Mouse (Mus musculus) T-helper 1 cell (primary cell): ENCODE measurements around the gene Lin7b.

Experiments used
- in situ Hi-C: fragments of 300-600 bp; cut with MboI, MseI; formaldehyde crosslinking; loops from one replicate; pipeline ENCODE4 v1.15.1; 2025; ENCODE audit warnings: high pct_unique_total_duplicates

Lin7b gene

GRCm38 (mm10) chr7:45355318-45356020 is 14.9 kb downstream of the Lin7b start:
- in situ Hi-C loops = no loop called here

GRCm38 (mm10) chr7:45353041-45353440 is 17.3 kb downstream of the Lin7b start:
- in situ Hi-C loops = no loop called here

GRCm38 (mm10) chr7:45346905-45347304 is 23.5 kb downstream of the Lin7b start:
- in situ Hi-C loops = no loop called here

GRCm38 (mm10) chr7:45343543-45343942 is 26.8 kb downstream of the Lin7b start:
- in situ Hi-C loops = no loop called here

GRCm38 (mm10) chr7:45342081-45342480 is 28.3 kb downstream of the Lin7b start:
- in situ Hi-C loops = no loop called here

- in situ Hi-C loops = no loop called here
These were observed 29.1 kb downstream of the Lin7b start for GRCm38 (mm10) chr7:45341303-45341702.

- in situ Hi-C loops = no loop called here
These were observed 29.7 kb downstream of the Lin7b start for GRCm38 (mm10) chr7:45340669-45341068.

GRCm38 (mm10) chr7:45340066-45340442 is 30.3 kb downstream of the Lin7b start:
- in situ Hi-C loops = no loop called here

- in situ Hi-C loops = no loop called here
These were observed 30.8 kb downstream of the Lin7b start for GRCm38 (mm10) chr7:45339410-45340065.

- in situ Hi-C loops = no loop called here
These were observed 32.0 kb downstream of the Lin7b start for GRCm38 (mm10) chr7:45338161-45338911.

- in situ Hi-C loops = no loop called here
These were observed 32.9 kb downstream of the Lin7b start for GRCm38 (mm10) chr7:45337469-45337868.

GRCm38 (mm10) chr7:45336319-45336718 is 34.1 kb downstream of the Lin7b start:
- in situ Hi-C loops = no loop called here

GRCm38 (mm10) chr7:45335056-45335455 is 35.3 kb downstream of the Lin7b start, which contains the start of gene Hrc:
TSS of gene Hrc (plus strand) at chr7:45335290.
- in situ Hi-C loops = no loop called here

- in situ Hi-C loops = no loop called here
These were observed 35.8 kb downstream of the Lin7b start for GRCm38 (mm10) chr7:45334605-45335004.

- in situ Hi-C loops = no loop called here
These were observed 36.9 kb downstream of the Lin7b start, which contains the start of gene Trpm4 for GRCm38 (mm10) chr7:45333431-45333982. TSS of gene Trpm4 (minus strand) at chr7:45333780.

- in situ Hi-C loops = no loop called here
These were observed 37.5 kb downstream of the Lin7b start for GRCm38 (mm10) chr7:45332685-45333425.

GRCm38 (mm10) chr7:45331502-45331901 is 38.9 kb downstream of the Lin7b start:
- in situ Hi-C loops = no loop called here

- in situ Hi-C loops = no loop called here
These were observed 41.4 kb downstream of the Lin7b start for GRCm38 (mm10) chr7:45328841-45329475.

- in situ Hi-C loops = no loop called here
These were observed 44.6 kb downstream of the Lin7b start for GRCm38 (mm10) chr7:45325800-45326199.

GRCm38 (mm10) chr7:45323069-45323468 is 47.3 kb downstream of the Lin7b start:
- in situ Hi-C loops = no loop called here

- in situ Hi-C loops = no loop called here
These were observed 48.1 kb downstream of the Lin7b start for GRCm38 (mm10) chr7:45322245-45322644.
